Mouse (Mus musculus) liver, embryonic 14.5 days (tissue): ENCODE results near the gene Vps4a. TPM values are rescaled to one million over a fixed set of nuclear protein-coding genes. Genes with fewer than 3 reads are reported as not detected.

Experiments used
- ATAC-seq: fragments of 200-750 bp; cut with Nextera tagmentation; 2 replicates; pipeline ENCODE4 v1.8.0; 2017; ENCODE audit warnings: moderate number of reproducible peaks, mild to moderate bottlenecking, moderate library complexity; ENCODE audit not compliant: insufficient read depth
- DNase-seq, 3 experiments: peaks; one replicate each; pipeline ENCODE4 v3.0.0-alpha.2; 2012 to 2013; ENCODE audit warnings: low read depth in 3 of 3, low spot score in 3 of 3
- H3K27ac ChIP-seq: fragments of 300-500 bp; sonication (generic); 2 replicates; pipeline ENCODE4 v1.5.1; 2014; ENCODE audit warnings: moderate library complexity, mild to moderate bottlenecking, control low read depth, inconsistent platforms
- H3K27me3 ChIP-seq: fragments of 300-500 bp; sonication (generic); 2 replicates; pipeline ENCODE4 v1.6.1; 2014; ENCODE audit warnings: mild to moderate bottlenecking, low read length, moderate library complexity; ENCODE audit not compliant: control insufficient read depth, insufficient read depth
- H3K36me3 ChIP-seq: fragments of 300-500 bp; sonication (generic); replicated peaks from 2 replicates; pipeline ENCODE4 v1.6.1; 2014; ENCODE audit warnings: low read depth; ENCODE audit not compliant: control insufficient read depth, insufficient read depth
- H3K4me1 ChIP-seq, 2 experiments: fragments of 200-500 bp in 1 of 2; fragments of 300-500 bp in 1 of 2; sonication (generic) in 1 of 2; replicated peaks; 2 replicates each; pipeline ENCODE4 v1.6.1; 2012 to 2014; ENCODE audit warnings: antibody characterized with exemption in 1 of 2, inconsistent platforms in 1 of 2, low read length in 1 of 2; ENCODE audit not compliant: control insufficient read depth in 2 of 2, insufficient read depth in 2 of 2
- H3K4me2 ChIP-seq: fragments of 300-500 bp; sonication (generic); 2 replicates; pipeline ENCODE4 v1.6.1; 2014; ENCODE audit warnings: low read depth, mild to moderate bottlenecking, control low read depth, moderate library complexity
- H3K4me3 ChIP-seq, 2 experiments: fragments of 200-500 bp in 1 of 2; fragments of 300-500 bp in 1 of 2; sonication (generic) in 1 of 2; 2 replicates each; pipeline ENCODE4 v1.5.1; 2012 to 2014; ENCODE audit warnings: low read depth in 2 of 2, low read length in 2 of 2, mild to moderate bottlenecking in 2 of 2, control low read depth in 1 of 2, inconsistent platforms in 1 of 2, moderate library complexity in 1 of 2; ENCODE audit not compliant: insufficient read depth in 1 of 2
- H3K9ac ChIP-seq: fragments of 300-500 bp; sonication (generic); replicated peaks from 2 replicates; pipeline ENCODE4 v1.6.1; 2014; ENCODE audit warnings: mild to moderate bottlenecking, control low read depth, moderate library complexity
- H3K9me3 ChIP-seq: fragments of 300-500 bp; sonication (generic); 2 replicates; pipeline ENCODE4 v1.6.1; 2016; ENCODE audit warnings: low read length, mixed read lengths; ENCODE audit not compliant: control insufficient read depth
- CTCF ChIP-seq: IDR thresholded peaks from 2 replicates; pipeline ENCODE4 v1.5.1; 2016; ENCODE audit warnings: antibody characterized with exemption, low read depth, control low read depth
- EP300 ChIP-seq: IDR thresholded peaks from 2 replicates; pipeline ENCODE4 v1.6.1; 2016; ENCODE audit warnings: antibody characterized with exemption, low read depth
- WGBS: fragments of 180-500 bp; shearing (Covaris S2); extraction: QIAGEN DNeasy Blood & Tissue Kit; methylation state at CpG from one replicate; pipeline ENCODE4 v1.1.7; 2014; ENCODE audit not compliant: insufficient replicate concordance; 5-methylcytosine and 5-hydroxymethylcytosine counted together
- polyA plus RNA-seq, 2 experiments: library from polyadenylated mRNA; depleted of rRNA in 1 of 2; stranded (reverse) in 1 of 2; unstranded in 1 of 2; fragments of >200 nt; fragmentation: Nextera tagmentation in 1 of 2; extraction: Ambion mirVana in 1 of 2; gene quantifications; 2 replicates each; pipeline versions ENCODE4 v1.2.1 to v1.2.3; 2012 to 2014

Vps4a gene
- polyA plus RNA-seq, 2 experiments = 12.1 to 22.8 TPM

DNA sequence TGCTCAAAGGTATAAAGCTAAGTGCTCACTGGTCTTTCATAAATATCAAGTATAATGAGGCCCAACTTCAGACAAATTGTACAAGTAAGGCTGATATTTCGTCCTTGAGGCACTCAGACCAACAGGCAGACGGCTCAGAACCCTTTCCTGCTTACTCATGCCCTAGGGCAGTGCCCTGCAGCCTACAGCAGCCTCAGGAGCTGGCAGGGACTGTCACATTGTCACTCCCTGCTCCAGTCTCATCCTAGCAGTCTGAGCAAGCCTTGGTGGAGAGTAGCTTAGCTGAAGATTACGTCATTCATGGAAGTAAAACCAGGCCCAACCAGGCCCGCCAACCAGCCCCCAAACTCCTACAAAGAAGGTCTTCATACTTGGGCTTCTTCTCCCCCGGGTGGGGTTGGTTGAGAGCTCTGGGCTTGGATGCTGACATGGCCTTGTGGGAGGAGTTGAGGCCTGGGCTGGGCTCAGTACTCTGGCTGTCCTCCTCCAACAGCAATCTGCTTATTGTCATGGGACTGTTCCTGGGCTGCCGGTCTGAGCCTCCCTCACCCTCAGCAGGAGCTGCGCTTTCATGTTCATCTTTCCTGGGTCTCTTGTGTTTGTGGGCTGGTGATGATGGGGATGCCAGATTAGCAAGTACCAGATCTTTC is 45.3 kb downstream of the Vps4a start:
- 81% methylated on average over 7 of the region's 7 CpGs for WGBS
- no peaks in the 10 kb centered on the region for H3K4me1 ChIP-seq
- no peak for DNase-seq
- H3K4me2 ChIP-seq = no peak overlapping the region
- H3K9me3 ChIP-seq = no peaks in the 10 kb centered on the region
- H3K27ac ChIP-seq = no peak overlapping the region
- peaks cover 39% of the 10 kb centered on the region for H3K36me3 ChIP-seq
- no peak overlapping the region for H3K9ac ChIP-seq
- TF ChIP-seq CTCF = no peak
- no peak for TF ChIP-seq EP300
- H3K27me3 ChIP-seq = no peaks in the 10 kb centered on the region
- no peak overlapping the region for H3K4me3 ChIP-seq
- ATAC-seq = no peak

DNA sequence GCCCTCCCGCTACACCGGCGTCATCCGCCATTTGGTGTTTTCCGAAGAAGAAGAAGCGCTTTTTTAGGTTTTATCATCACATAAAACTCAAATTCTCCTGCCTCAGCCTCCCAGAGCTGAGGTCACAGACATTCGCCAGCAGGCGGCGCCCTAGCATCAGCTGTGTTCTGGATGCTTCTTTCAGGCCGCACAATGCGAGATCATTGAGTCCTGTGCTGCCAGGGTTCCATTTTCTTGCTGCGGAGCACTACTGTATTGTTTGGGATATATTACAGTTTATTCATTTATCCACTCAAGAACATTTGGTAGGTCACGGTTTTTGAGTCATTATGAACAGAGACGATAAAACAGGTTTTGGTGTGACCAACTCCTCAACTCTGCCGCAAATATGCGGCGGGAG is 54.3 kb downstream of the Vps4a start:
- no peaks in the 10 kb centered on the region for H3K27me3 ChIP-seq
- no peak overlapping the region for H3K27ac ChIP-seq
- ATAC-seq (no peak), DNase-seq (no peak)
- H3K36me3 ChIP-seq = peaks cover 16% of the 10 kb centered on the region
- TF ChIP-seq CTCF = peak; percentile 76
- no peak for TF ChIP-seq EP300
- no peaks in the 10 kb centered on the region for H3K4me1 ChIP-seq
- H3K4me3 ChIP-seq = no peak overlapping the region
- H3K4me2 ChIP-seq = no peak overlapping the region
- 90% methylated on average over 17 of the region's 17 CpGs for WGBS
- no peaks in the 10 kb centered on the region for H3K9me3 ChIP-seq
- no peak overlapping the region for H3K9ac ChIP-seq

- no peak for DNase-seq
- no peaks in the 10 kb centered on the region for H3K4me1 ChIP-seq
- no peak overlapping the region for H3K4me2 ChIP-seq
- 91% methylated on average over 5 of the region's 5 CpGs for WGBS
- H3K9me3 ChIP-seq = no peaks in the 10 kb centered on the region
- no peak overlapping the region for H3K27ac ChIP-seq
- ATAC-seq = no peak
- H3K27me3 ChIP-seq = no peaks in the 10 kb centered on the region
- H3K36me3 ChIP-seq = peaks cover 18% of the 10 kb centered on the region
- H3K9ac ChIP-seq = no peak overlapping the region
- TF ChIP-seq CTCF (no peak), EP300 (no peak)
- H3K4me3 ChIP-seq = no peak overlapping the region
These were observed 55.0 kb downstream of the Vps4a start for GRCm38 (mm10) chr8:107086018-107086417.

DNA sequence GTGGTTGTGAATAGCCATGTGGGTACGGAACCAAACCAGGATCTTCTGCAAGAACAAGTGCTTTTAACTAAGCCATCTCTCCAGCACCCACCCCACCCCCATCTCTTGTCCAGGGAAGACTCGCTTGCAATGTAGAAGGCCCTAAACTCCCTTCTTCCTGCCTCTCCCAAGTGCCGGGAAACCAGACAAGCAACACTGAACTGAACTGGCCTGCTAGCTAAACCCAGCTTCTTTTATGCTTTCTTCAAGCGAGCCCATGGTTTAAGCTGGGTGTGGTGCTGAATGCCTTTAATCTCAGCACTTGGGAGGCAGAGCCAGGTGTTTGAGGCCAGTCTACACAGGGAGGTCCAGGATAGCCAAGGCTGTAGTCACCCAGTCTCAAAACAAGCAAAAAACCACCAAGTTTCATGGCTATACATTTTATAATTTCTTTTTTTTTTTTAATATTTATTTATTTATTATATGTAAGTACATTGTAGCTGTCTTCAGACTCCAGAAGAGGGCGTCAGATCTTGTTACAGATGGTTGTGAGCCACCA is 57.6 kb downstream of the Vps4a start:
- peaks cover 18% of the 10 kb centered on the region for H3K36me3 ChIP-seq
- 84% methylated on average over 5 of the region's 5 CpGs for WGBS
- DNase-seq = no peak

GRCm38 (mm10) chr8:107090531-107090930 is 59.5 kb downstream of the Vps4a start:
- ATAC-seq = no peak

More for the DNA sequence above, 57.6 kb downstream of the Vps4a start:
- no peak overlapping the region for H3K4me2 ChIP-seq
- no peaks in the 10 kb centered on the region for H3K4me1 ChIP-seq
- no peak overlapping the region for H3K4me3 ChIP-seq
- TF ChIP-seq EP300 (no peak), CTCF (no peak)
- no peak overlapping the region for H3K9ac ChIP-seq
- no peaks in the 10 kb centered on the region for H3K27me3 ChIP-seq
- H3K27ac ChIP-seq = no peak overlapping the region
- H3K9me3 ChIP-seq = no peaks in the 10 kb centered on the region
- ATAC-seq = no peak

More at GRCm38 (mm10) chr8:107090531-107090930, 59.5 kb downstream of the Vps4a start:
- TF ChIP-seq CTCF (no peak), EP300 (no peak)
- H3K4me2 ChIP-seq = no peak overlapping the region
- peaks cover 4 to 5% of the 10 kb centered on the region in 2 experiments; a peak in 2 of 4 replicates for H3K4me1 ChIP-seq
- no peak overlapping the region for H3K27ac ChIP-seq
- H3K36me3 ChIP-seq = peaks cover 18% of the 10 kb centered on the region
- WGBS = 85% methylated on average over 7 of the region's 7 CpGs
- no peak for DNase-seq
- H3K4me3 ChIP-seq = no peak overlapping the region
- H3K9ac ChIP-seq = no peak overlapping the region
- H3K9me3 ChIP-seq = no peaks in the 10 kb centered on the region
- H3K27me3 ChIP-seq = no peaks in the 10 kb centered on the region

Other genes with a start within 250 kb of the Vps4a start
- gene Has3, start 161.0 kb upstream of the Vps4a start, polyA plus RNA-seq (2012; rRNA removed) = 0.02 and 0.08 TPM in 2 replicates
- gene Has3, start 161.0 kb upstream of the Vps4a start, polyA plus RNA-seq (2014; fragmentation: Nextera tagmentation; extraction: Ambion mirVana) = 0.04 TPM in 1 of 2 replicates, not detected in the other
- gene Utp4, start 137.6 kb upstream of the Vps4a start, polyA plus RNA-seq (2012; rRNA removed) = 23.4 and 27.3 TPM in 2 replicates
- gene Utp4, start 137.6 kb upstream of the Vps4a start, polyA plus RNA-seq (2014; fragmentation: Nextera tagmentation; extraction: Ambion mirVana) = 35.1 and 35.3 TPM in 2 replicates
- gene Sntb2, start 95.5 kb upstream of the Vps4a start, polyA plus RNA-seq (2012; rRNA removed) = 0.52 and 0.68 TPM in 2 replicates
- 0.88 and 0.99 TPM in 2 replicates for gene Sntb2, start 95.5 kb upstream of the Vps4a start, polyA plus RNA-seq (2014; fragmentation: Nextera tagmentation; extraction: Ambion mirVana)
- gene Pdf, start 17.4 kb downstream of the Vps4a start, polyA plus RNA-seq (2012; rRNA removed) = 9.9 and 11.8 TPM in 2 replicates
- 8.4 and 9.9 TPM in 2 replicates for gene Pdf, start 17.4 kb downstream of the Vps4a start, polyA plus RNA-seq (2014; fragmentation: Nextera tagmentation; extraction: Ambion mirVana)
- 12.2 and 14.8 TPM in 2 replicates for gene Cog8, start 25.5 kb downstream of the Vps4a start, polyA plus RNA-seq (2012; rRNA removed)
- gene Cog8, start 25.5 kb downstream of the Vps4a start, polyA plus RNA-seq (2014; fragmentation: Nextera tagmentation; extraction: Ambion mirVana) = 16.8 and 18.6 TPM in 2 replicates
- 8.6 and 28.8 TPM in 2 replicates for gene Nip7, start 25.7 kb downstream of the Vps4a start, polyA plus RNA-seq (2012; rRNA removed)
- 48.5 and 55.8 TPM in 2 replicates for gene Nip7, start 25.7 kb downstream of the Vps4a start, polyA plus RNA-seq (2014; fragmentation: Nextera tagmentation; extraction: Ambion mirVana)
- gene Tmed6, start 34.4 kb downstream of the Vps4a start, polyA plus RNA-seq (2012; rRNA removed) = 1.0 and 1.5 TPM in 2 replicates
- gene Tmed6, start 34.4 kb downstream of the Vps4a start, polyA plus RNA-seq (2014; fragmentation: Nextera tagmentation; extraction: Ambion mirVana) = 3.7 and 3.8 TPM in 2 replicates
- 6.0 and 9.3 TPM in 2 replicates for gene Terf2, start 65.3 kb downstream of the Vps4a start, polyA plus RNA-seq (2012; rRNA removed)
- gene Terf2, start 65.3 kb downstream of the Vps4a start, polyA plus RNA-seq (2014; fragmentation: Nextera tagmentation; extraction: Ambion mirVana) = 4.4 and 5.3 TPM in 2 replicates
- gene Cyb5b, start 119.4 kb downstream of the Vps4a start, polyA plus RNA-seq (2012; rRNA removed) = 14.1 and 21.1 TPM in 2 replicates
- gene Cyb5b, start 119.4 kb downstream of the Vps4a start, polyA plus RNA-seq (2014; fragmentation: Nextera tagmentation; extraction: Ambion mirVana) = 25.4 and 25.6 TPM in 2 replicates